Mouse (Mus musculus) cortical plate, adult 2 months (tissue): ENCODE results near the gene Suds3. TPM values are rescaled to one million over a fixed set of nuclear protein-coding genes. Genes with fewer than 3 reads are reported as not detected.

ENCODE experiments used
- H3K27ac ChIP-seq: fragments of 200-500 bp; 2 replicates; pipeline ENCODE4 v1.5.1; 2012; ENCODE audit warnings: low read length, control low read depth, inconsistent platforms; ENCODE audit not compliant: insufficient read depth
- H3K4me1 ChIP-seq: fragments of 200-500 bp; 2 replicates; pipeline ENCODE4 v1.6.1; 2011; ENCODE audit warnings: low read length; ENCODE audit not compliant: control insufficient read depth, insufficient read depth
- H3K4me3 ChIP-seq: fragments of 200-500 bp; 2 replicates; pipeline ENCODE4 v1.5.1; 2011; ENCODE audit warnings: mild to moderate bottlenecking, low read length, control low read depth; ENCODE audit not compliant: insufficient read depth
- CTCF ChIP-seq: fragments of 200-500 bp; IDR thresholded peaks from 2 replicates; pipeline ENCODE4 v1.5.1; 2011; ENCODE audit warnings: mild to moderate bottlenecking, control low read depth, low read length; ENCODE audit not compliant: insufficient read depth; ENCODE audit errors: extremely low read depth
- POLR2A ChIP-seq: fragments of 200-500 bp; IDR thresholded peaks from 2 replicates; pipeline ENCODE4 v1.6.1; 2011; ENCODE audit warnings: mild to moderate bottlenecking, low read length, control low read depth; ENCODE audit not compliant: insufficient read depth; ENCODE audit errors: extremely low read depth
- polyA plus RNA-seq: library from polyadenylated mRNA; depleted of rRNA; stranded (reverse); fragments of >200 nt; gene quantifications from 2 replicates; pipeline ENCODE4 v1.2.3, GENCODE M21; 2012

Gene Suds3
- polyA plus RNA-seq, 1 experiment, result 110 TPM

DNA sequence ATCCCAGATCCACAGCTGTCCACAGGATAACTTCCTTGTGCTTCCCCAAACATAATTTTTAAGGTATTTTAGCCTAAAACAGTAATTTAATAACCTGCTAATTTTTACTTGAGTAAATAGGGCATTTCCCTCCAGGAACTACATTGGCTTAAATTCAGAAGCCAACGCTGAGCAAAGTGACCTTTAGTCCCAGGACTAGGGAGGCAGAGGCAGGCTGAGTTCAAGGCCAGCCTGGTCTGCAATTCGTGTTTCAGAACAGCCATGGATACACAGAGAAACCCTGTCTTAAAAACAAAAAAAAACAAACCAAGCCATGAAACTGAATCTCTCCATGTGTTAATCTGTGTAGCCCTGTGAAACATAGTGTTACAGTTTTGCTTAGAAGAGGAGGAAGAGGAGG is 747 bp upstream of the Suds3 start:
- H3K4me1 ChIP-seq, result no peaks in the 10 kb centered on the region; the same call in 1 of the 2 replicates
- no peak for TF ChIP-seq CTCF
- TF ChIP-seq POLR2A, result no peak
- no peak overlapping the region for H3K27ac ChIP-seq
- H3K4me3 ChIP-seq, result no peak overlapping the region

DNA sequence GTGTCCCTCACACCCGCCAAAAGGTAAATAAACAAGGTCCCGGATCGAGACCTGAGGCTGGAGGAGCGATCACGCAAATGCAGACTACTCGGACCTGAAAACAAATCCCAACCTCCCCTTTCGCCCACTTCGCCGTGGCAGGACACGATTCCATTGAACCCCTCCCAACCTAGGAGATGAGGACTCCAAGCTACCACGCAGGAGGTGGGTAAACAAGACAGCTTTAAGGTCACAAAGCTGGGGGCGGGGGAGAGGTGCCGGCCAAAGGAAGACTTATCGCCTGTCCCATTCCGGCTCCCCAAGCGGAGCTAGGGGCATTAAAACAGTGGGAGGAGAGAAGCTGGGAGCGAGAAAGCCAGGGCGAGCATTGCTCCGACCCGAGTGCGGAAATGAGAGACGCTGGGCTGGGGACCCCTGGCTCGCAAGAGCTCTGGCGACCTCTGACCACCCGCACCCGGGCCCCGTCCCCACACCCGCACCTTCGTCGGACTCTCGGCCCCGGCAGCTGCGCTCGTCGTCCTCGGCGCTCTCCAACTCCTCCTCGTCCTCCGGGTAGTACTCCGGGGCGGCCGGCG is 633 bp downstream of the Suds3 start:
- H3K27ac ChIP-seq, result peak overlapping the region; percentile 60; the same call in 1 of the 2 replicates
- TF ChIP-seq POLR2A (no peak), CTCF (no peak)
- H3K4me3 ChIP-seq, result peak overlapping the region; percentile 93
- no peaks in the 10 kb centered on the region for H3K4me1 ChIP-seq

DNA sequence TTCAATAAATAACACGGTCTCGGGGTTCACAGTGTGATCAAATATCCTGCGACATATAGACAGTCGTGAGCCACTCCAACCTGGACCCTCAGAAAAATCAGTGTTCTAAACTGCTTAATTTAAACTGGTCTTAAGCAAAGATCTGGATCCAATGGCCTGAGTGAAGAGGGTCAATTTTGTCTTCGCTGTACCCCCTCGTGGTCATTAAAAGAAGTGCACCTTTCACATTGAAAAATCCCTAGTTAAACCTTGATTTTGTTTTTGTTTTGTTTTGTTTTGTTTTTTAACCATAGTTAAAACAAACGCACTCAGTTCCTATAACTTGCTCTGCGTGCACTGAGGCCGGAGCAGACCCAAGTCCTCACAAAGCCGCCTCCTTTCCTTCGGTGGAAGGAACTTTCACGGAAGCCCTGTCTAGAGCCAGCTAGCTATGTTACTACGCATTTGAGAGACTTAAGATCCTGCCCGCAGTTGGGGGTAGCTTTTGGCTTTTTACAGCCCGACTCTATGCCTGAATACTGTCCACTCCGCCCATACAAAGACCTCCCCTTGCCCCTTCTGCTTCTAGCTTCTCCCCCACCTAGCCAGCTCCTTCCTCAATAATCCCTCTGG is 1.2 kb downstream of the Suds3 start:
- no peak for TF ChIP-seq POLR2A
- no peak for TF ChIP-seq CTCF
- no peaks in the 10 kb centered on the region for H3K4me1 ChIP-seq
- H3K4me3 ChIP-seq, result peak overlapping the region; percentile 93
- no peak overlapping the region; the same call in 1 of the 2 replicates for H3K27ac ChIP-seq

DNA sequence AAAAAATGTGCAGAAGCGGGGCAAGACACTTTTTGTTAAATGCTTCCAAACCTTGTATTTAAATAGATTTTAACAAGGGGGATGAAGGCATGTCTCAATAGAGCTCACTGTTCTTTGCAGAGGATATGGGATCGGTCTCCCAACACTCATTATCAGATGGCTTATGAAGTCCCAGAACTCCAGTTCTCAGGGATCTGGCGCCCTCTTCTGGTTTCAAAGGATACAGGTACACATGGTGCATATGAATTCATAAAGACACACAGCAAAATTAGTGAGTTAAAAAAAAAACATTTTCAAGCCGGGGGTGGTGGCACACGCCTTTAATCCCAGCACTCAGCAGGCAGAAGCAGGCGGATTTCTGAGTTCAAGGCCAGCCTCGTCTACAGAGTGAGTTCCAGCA is 2.6 kb downstream of the Suds3 start:
- Histone ChIP-seq H3K4me3 (no peak overlapping the region), H3K4me1 (no peaks in the 10 kb centered on the region), H3K27ac (no peak overlapping the region)
- TF ChIP-seq POLR2A (no peak), CTCF (no peak)

DNA sequence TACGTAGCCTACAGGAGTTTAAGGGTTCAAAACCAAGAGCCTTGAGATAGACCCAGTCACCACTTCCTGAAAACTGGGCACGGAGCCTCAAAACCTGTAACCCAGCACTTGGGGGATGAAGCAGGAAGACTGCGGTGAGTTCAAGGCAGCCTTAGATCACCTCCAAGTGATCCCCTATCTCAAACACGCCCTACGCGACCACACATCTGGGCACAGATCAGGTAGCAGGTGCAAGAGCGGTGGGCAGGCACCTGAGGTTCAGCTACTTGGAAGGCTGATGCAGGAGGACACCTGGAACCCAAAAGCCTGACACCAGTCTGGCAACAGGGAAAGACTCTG is 4.2 kb downstream of the Suds3 start:
- H3K4me1 ChIP-seq, result no peaks in the 10 kb centered on the region
- no peak overlapping the region for H3K27ac ChIP-seq
- TF ChIP-seq CTCF (no peak), POLR2A (no peak)
- no peak overlapping the region for H3K4me3 ChIP-seq

DNA sequence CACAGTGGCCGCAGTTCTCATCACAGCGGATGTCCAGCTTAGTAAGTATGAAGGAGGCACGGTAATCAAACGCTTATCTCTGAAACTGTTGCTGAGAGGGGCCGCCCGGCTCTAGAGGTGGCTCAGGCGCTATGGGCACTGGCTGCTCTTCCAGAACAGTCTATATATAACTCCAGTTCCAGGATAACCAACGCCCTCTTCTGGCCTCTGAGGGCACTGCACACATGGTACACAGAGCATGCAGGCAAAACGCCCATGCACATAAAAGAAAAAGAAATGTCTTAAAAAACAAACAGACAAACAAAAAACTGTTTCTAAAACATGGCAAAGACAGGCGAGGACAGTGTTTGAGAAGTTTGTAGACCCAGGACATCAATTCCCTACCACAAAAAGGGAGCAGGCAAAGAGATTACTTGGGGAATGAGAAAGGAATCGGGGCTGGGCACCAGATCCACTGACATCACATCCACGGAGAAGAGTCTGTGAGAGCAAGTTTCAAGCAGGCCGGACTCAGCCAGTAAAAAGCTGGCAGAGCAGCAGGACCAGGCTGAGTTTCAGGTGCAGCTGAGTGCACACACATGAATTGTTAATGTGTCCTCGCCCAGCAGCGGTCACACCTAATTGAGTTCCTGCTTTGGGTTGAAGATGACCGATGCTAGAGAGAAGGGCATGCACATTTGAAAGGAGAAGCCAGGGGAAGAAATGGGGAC is 4.7 kb downstream of the Suds3 start:
- TF ChIP-seq POLR2A (no peak), CTCF (0 out of 2 replicates have a peak, but pooled peaks have one; percentile 12)
- Histone ChIP-seq H3K4me1 (no peaks in the 10 kb centered on the region), H3K27ac (no peak overlapping the region), H3K4me3 (no peak overlapping the region)

DNA sequence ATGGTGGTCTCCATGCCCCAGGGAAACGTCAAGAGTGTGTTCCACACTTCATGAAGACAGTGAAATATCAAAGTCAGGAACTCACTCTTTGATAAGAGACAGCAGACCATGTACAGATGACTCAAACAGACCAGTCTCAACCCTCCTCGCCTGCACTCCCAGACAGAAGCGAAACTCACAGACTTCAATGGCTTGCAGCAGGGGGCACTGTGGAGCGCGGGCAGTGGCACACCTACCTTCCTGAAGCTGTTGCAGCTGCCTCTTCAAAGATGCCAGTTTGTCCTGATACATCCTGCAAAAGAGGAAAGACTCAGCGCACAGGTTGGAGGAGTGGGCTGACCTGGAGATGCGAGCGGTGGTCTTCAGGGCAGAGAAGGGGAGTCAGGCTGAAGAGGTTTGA is 6.4 kb downstream of the Suds3 start:
- Histone ChIP-seq H3K4me1 (no peaks in the 10 kb centered on the region), H3K27ac (no peak overlapping the region), H3K4me3 (no peak overlapping the region)
- no peak for TF ChIP-seq POLR2A
- TF ChIP-seq CTCF, result peak; percentile 39

DNA sequence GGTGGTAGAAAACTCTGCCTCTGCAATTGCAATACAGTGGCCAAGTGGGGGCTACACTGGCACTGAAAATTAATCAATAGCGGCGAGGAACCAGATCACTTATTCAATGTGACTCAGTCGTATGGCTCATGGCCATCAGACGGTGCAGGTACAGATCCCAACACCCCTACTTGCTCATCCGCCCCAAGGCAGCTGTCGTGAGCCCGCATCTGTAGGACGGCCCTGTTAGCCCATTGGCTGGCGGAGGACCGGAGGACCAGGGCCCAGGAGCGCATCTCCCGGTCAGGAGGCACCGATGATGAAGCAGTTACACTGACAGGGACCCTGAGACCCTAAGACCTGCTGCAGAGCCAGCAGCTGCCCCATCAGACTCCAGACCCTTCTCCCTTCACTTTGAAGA is 7.2 kb downstream of the Suds3 start:
- no peak for TF ChIP-seq CTCF
- no peak for TF ChIP-seq POLR2A
- Histone ChIP-seq H3K4me1 (no peaks in the 10 kb centered on the region), H3K4me3 (no peak overlapping the region), H3K27ac (no peak overlapping the region)

DNA sequence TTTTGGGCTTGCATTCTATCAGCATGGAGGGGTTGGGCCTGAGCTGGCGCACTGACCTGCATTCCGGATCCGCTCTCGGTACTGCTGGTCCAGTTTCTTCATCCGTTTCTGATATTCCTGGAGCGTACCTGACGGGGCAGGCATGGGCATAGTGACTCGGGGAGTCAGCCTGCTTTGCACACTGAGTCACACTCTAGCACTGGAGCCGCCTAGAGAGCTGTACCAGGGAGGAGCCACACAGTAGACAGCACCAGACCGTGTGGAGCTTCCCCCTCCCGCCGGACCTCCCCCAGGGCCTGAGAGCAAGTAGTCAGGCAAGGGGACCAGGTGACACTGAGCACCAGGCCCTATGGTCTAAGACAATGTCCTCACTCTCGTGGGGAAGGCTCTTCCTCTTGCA is 7.6 kb downstream of the Suds3 start:
- Histone ChIP-seq H3K4me3 (no peak overlapping the region), H3K27ac (no peak overlapping the region), H3K4me1 (no peaks in the 10 kb centered on the region)
- TF ChIP-seq CTCF (no peak), POLR2A (no peak)

DNA sequence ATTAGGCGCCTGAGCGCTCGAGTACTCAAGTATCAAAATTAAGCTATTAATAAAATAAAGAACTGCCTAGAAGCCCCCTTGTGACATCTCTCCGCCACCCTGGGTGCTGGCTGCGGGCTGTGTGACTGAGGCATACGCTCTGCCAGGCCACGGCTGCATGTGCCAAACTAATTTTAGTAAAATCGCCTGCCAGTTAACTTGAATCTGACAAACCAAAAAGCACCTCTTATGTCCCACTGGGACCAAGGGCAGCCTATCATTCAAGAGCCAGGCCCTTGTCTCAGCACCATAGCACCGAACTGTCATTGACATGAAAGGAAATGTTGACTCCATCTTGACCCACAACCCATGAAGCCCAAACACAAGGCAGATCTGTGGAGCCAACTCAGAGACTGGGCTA is 10.2 kb downstream of the Suds3 start:
- H3K27ac ChIP-seq, result no peak overlapping the region
- TF ChIP-seq POLR2A (no peak), CTCF (no peak)

More for the DNA sequence above, 10.2 kb downstream of the Suds3 start:
- Histone ChIP-seq H3K4me3 (no peak overlapping the region), H3K4me1 (no peaks in the 10 kb centered on the region)
